Mouse (Mus musculus): ENCODE measurements around the gene Grik4. TPM values are rescaled to one million over a fixed set of nuclear protein-coding genes. Genes with fewer than 3 reads are reported as not detected.
"Not testable (repeated sequence)": the region's sequence is repeated elsewhere in the genome, so short reads cannot be mapped to it uniquely, and the experiment has no call there.

Grik4 gene
- 4.2 and 9.8 TPM in 2 replicates for polyA plus RNA-seq (2012; rRNA removed)

DNA sequence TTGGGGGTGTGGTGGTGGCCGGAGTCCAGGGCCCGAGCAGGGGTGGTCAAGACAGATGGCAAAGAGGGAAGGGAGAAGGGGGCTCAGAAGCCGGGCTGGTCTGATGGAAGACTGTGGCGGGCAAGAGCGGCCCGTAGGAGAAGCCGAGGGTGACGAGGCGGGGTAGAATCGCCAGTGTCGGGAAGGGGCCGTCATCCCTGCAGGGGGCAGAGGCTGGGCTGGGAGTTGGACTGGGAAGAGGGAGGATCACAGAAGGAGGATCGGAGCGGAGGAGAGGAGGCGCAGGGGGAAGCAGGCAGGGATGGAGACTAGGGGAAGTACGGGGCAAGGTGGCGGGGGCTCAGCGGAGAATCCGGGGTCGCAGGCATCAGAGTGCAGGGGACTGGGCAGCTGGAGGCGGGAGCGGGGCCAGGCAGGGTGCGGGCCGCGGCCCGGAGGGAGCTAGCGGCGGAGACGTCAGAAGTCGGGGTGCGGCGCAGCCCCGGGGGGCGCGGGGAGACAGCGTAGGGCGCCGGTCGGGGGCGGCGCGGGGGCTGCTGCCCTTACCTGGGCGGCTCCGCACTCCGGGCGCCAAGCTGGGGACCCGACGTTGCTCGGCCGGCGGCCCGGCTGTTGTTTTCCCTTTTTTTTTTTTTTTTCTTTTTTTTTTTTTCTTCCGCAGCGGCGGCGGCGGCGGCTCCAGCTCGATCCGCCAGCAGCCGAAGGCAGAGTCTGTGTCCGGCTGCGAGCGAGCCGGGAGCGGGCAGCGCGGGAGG, at the start of gene Grik4:
Gene Grik4 (minus strand): TSS at position 713 of the 755 bp plus-strand sequence.
- DNase-seq (ENCODE audit: low read depth): peak; percentile 46
- TF ChIP-seq POLR2A (IDR thresholded peaks at IDR 0.05; ENCODE audit: borderline replicate concordance, extremely low read depth, insufficient read depth, insufficient read length, poor library complexity, severe bottlenecking) (no peak), CTCF (IDR thresholded peaks at IDR 0.05; ENCODE audit: borderline replicate concordance, extremely low read depth, insufficient read depth, insufficient read length) (no peak)

DNA sequence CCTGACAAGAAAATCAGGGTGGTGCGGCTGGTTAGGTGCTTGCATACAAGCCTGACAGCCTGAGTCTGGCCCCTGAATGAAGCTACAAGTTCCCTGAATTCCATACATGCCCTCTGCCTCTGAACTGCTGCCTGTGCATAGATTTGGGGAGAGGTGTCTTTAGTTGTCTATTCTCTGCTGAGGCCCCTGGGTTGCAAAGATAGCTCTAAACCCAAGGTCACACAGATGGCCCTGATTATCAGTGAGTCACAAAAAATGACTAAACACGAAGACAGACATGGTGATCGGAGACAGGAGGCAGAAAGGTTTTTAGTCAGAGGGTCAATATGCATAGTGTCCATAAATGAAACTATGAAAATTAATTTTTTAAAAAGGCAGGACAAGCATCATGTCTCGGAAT, 49.4 kb upstream of the Grik4 start:
- TF ChIP-seq POLR2A (IDR thresholded peaks at IDR 0.05; ENCODE audit: borderline replicate concordance, extremely low read depth, insufficient read depth, insufficient read length, poor library complexity, severe bottlenecking) (no peak), CTCF (IDR thresholded peaks at IDR 0.05; ENCODE audit: borderline replicate concordance, extremely low read depth, insufficient read depth, insufficient read length) (no peak)

DNA sequence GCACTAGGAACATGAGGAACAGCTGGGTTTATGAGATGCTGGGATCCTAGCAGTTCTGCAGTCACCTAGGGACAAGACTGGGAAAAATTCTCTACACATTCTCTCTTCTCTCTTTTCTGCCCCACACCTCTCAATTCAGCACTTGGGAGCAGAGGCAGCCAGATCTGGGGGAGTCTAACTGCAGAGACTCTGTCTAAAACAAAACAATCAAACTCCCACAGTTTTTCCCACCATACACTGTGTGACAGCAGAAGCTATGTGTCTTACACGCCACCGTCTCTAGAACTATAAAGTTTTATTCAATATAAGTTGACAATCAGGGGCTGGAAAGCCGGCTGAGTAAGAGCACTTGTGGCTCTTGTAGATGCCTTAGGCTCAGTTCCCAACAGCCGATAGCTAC, 43.7 kb upstream of the Grik4 start:
- TF ChIP-seq POLR2A (IDR thresholded peaks at IDR 0.05; ENCODE audit: borderline replicate concordance, extremely low read depth, insufficient read depth, insufficient read length, poor library complexity, severe bottlenecking): no peak
- no peak for DNase-seq (ENCODE audit: low read depth)

More for the DNA sequence above, 49.4 kb upstream of the Grik4 start:
- DNase-seq (ENCODE audit: low read depth): no peak

- no peak for TF ChIP-seq POLR2A (IDR thresholded peaks at IDR 0.05; ENCODE audit: borderline replicate concordance, extremely low read depth, insufficient read depth, insufficient read length, poor library complexity, severe bottlenecking)
- no peak for TF ChIP-seq CTCF (IDR thresholded peaks at IDR 0.05; ENCODE audit: borderline replicate concordance, extremely low read depth, insufficient read depth, insufficient read length)
- DNase-seq (ENCODE audit: low read depth): no peak
Observed at GRCm38 (mm10) chr9:42968894-42969521, 24.7 kb upstream of the Grik4 start.

DNA sequence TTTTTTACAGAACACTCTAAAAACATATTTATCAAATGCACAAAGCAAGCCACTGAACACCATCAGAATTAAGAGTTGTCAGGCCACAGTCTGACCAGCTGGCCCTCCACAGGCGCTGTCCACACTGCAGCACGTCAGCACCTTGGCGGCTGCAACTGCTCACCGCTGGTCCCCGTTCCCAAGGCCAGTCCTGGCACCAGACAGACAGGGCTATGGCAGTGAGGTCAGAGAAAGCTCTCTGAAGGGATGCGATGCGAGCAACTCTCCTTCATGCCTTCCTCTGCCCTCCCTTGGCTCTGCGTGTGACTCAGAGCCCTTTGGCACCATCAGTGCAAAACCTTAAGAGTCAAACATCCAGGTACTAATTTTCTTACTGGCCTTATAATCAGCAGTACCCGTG, 23.4 kb upstream of the Grik4 start:
- TF ChIP-seq CTCF (IDR thresholded peaks at IDR 0.05; ENCODE audit: borderline replicate concordance, extremely low read depth, insufficient read depth, insufficient read length): no peak
- TF ChIP-seq POLR2A (IDR thresholded peaks at IDR 0.05; ENCODE audit: borderline replicate concordance, extremely low read depth, insufficient read depth, insufficient read length, poor library complexity, severe bottlenecking): no peak
- no peak for DNase-seq (ENCODE audit: low read depth)

GRCm38 (mm10) chr9:42964809-42965208, 20.5 kb upstream of the Grik4 start:
- DNase-seq (ENCODE audit: low read depth): not testable (repeated sequence)

DNA sequence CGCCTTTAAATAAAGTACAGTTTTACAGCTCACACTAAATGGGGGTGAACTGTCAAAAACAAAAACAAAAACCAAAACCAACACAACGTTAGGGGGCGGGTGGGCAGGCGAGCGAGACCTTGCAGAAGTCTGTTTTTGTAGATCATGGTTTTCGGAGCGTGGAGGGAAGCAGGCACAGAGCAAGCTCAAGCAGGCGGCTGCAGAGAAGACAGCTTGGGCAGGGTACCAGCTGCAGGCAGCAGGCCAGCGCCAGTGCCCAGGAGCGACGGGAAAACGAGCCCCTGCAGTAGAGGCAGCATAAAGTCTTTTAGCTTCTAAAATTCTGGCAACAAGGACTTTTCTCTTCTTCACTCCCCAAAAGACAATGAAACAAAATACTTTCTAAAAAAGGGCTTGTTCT, 20.1 kb upstream of the Grik4 start:
- DNase-seq (ENCODE audit: low read depth): peak; percentile 63
- TF ChIP-seq CTCF (IDR thresholded peaks at IDR 0.05; ENCODE audit: borderline replicate concordance, extremely low read depth, insufficient read depth, insufficient read length): no peak
- no peak for TF ChIP-seq POLR2A (IDR thresholded peaks at IDR 0.05; ENCODE audit: borderline replicate concordance, extremely low read depth, insufficient read depth, insufficient read length, poor library complexity, severe bottlenecking)

GRCm38 (mm10) chr9:42962506-42962905, 18.2 kb upstream of the Grik4 start:
- TF ChIP-seq POLR2A (IDR thresholded peaks at IDR 0.05; ENCODE audit: borderline replicate concordance, extremely low read depth, insufficient read depth, insufficient read length, poor library complexity, severe bottlenecking) (no peak), CTCF (IDR thresholded peaks at IDR 0.05; ENCODE audit: borderline replicate concordance, extremely low read depth, insufficient read depth, insufficient read length) (no peak)
- no peak for DNase-seq (ENCODE audit: low read depth)

DNA sequence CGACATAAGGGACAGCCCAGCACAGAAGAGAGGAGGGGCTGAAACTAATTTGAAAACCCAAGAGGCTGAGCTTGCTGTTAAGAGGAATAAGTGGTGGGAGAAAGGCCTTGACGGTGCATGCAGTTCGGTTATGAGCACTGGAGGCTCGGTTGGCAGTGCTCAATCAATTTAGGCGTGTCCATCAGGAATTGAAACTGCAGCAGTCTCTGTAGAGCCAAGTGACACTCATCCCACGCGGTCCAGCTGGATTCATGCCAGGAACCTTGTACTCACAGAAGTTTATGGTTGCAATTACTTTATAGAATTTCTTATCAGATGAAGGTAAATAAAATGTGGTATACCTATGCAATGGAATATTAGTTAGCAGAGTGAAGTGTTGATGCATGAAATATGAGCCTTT, 14.1 kb upstream of the Grik4 start:
- no peak for TF ChIP-seq CTCF (IDR thresholded peaks at IDR 0.05; ENCODE audit: borderline replicate concordance, extremely low read depth, insufficient read depth, insufficient read length)
- no peak for TF ChIP-seq POLR2A (IDR thresholded peaks at IDR 0.05; ENCODE audit: borderline replicate concordance, extremely low read depth, insufficient read depth, insufficient read length, poor library complexity, severe bottlenecking)
- no peak for DNase-seq (ENCODE audit: low read depth)

DNA sequence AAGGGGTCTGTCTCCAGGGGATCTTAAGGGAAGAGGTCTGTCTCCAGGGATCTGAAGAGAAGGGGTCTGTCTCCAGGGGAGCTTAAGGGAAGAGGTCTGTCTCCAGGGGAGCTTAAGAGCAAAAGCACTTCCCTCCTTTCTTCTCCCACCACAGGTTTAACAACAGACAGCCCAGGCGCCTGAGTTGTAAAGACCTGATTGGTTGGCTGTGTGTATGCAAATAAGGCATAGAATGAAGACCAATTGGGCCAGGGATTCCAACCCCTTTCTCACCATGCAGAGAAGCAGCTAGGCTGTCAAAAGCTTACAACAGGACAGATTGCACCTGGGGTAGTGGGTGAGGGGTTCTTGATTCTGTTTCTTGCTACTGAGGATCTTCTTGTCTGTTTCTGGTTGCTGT, 4.1 kb upstream of the Grik4 start:
- no peak for DNase-seq (ENCODE audit: low read depth)
- no peak for TF ChIP-seq CTCF (IDR thresholded peaks at IDR 0.05; ENCODE audit: borderline replicate concordance, extremely low read depth, insufficient read depth, insufficient read length)
- no peak for TF ChIP-seq POLR2A (IDR thresholded peaks at IDR 0.05; ENCODE audit: borderline replicate concordance, extremely low read depth, insufficient read depth, insufficient read length, poor library complexity, severe bottlenecking)

DNA sequence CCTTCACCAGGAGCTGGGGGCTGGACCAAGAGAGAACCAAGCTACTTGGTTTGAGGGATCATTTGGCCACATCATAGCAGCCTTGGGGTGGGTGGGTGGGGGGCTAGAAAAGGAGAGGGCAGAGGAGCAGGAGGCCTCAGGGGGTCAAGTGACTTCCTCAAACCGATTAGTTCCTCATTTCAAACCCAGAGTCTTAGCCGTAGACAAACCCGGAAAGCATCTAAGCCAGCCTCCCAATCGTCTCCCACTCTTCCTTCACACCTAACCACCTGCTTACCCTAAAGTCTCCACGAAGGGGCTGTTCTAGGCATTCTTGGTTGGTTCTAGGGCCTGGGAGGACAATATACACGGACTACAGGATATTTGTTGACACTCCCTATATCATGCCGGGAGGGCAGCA, 881 bp upstream of the Grik4 start:
- TF ChIP-seq POLR2A (IDR thresholded peaks at IDR 0.05; ENCODE audit: borderline replicate concordance, extremely low read depth, insufficient read depth, insufficient read length, poor library complexity, severe bottlenecking) (no peak), CTCF (IDR thresholded peaks at IDR 0.05; ENCODE audit: borderline replicate concordance, extremely low read depth, insufficient read depth, insufficient read length) (no peak)
- no peak for DNase-seq (ENCODE audit: low read depth)

GRCm38 (mm10) chr9:42944536-42945006, 278 bp upstream of the Grik4 start:
- peak; percentile 95 for DNase-seq (ENCODE audit: low read depth)
- TF ChIP-seq CTCF (IDR thresholded peaks at IDR 0.05; ENCODE audit: borderline replicate concordance, extremely low read depth, insufficient read depth, insufficient read length) (peak; percentile 99), POLR2A (IDR thresholded peaks at IDR 0.05; ENCODE audit: borderline replicate concordance, extremely low read depth, insufficient read depth, insufficient read length, poor library complexity, severe bottlenecking) (no peak)

Data from brain, embryonic 14.5 days (tissue).